39 mouse cellular contexts compared by ENCODE assay signal in the genomic region with DNA sequence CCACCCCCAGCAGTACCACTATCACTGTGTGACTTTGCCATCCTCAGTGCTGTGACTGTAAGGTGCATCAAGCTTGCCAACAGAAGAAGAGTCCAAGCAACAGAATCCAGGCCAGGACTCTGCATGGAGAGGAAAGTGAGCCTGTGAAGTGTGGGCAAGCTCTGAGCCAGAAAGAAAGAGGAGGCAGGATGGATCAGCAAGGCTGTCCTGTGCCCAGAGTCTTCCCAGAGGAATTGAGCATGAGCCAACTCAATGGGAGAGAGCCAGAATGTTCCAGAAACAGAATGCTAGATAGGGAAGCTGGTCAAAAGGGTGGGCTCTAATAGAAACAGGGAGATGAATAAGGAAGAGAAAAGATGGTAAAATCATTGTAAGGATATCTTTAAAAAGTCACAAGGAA. TPM values are rescaled to one million over a fixed set of nuclear protein-coding genes. Genes with fewer than 3 reads are reported as not detected.
"Had no signal": no experiment of that assay in that cellular context is flagged by ENCODE, and none has a peak within 500 bp of the region (broad histone marks: within the 10 kb centered on the region; RNA-seq: fewer than 3 reads in every experiment).

No protein-coding gene starts in this region.

- ATAC-seq: hindbrain, embryonic 16.5 days; intestine, embryonic 16.5 days; liver, postnatal 0 days had no signal

- DNase-seq: gastrocnemius, adult 2 months; gastrocnemius, postnatal 10 days; gastrocnemius, postnatal 25 days; heart, postnatal 10 days; heart, postnatal 4 days; kidney, adult 11 months; kidney, adult 2 months; kidney, adult 9 months; kidney, postnatal 10 days; kidney, postnatal 25 days; kidney, postnatal 4 days; liver; liver, embryonic 13.5 days; liver, postnatal 0 days had no signal

RNA-seq across cellular contexts. Expression of a gene that starts 19.9 kb away (rescaled TPM):
- total RNA-seq: gastrocnemius, adult 2 months; gastrocnemius, postnatal 10 days; gastrocnemius, postnatal 25 days; gastrocnemius, postnatal 4 days; granulocyte monocyte progenitor cell, adult 5-6 weeks; heart, adult 8-10 months; heart, postnatal 10 days; heart, postnatal 25 days; heart, postnatal 4 days; layer of hippocampus, adult 2 months; layer of hippocampus, postnatal 10 days; layer of hippocampus, postnatal 25 days; left cerebral cortex, adult 2 months; left cerebral cortex, postnatal 25 days had no signal
- polyA plus RNA-seq: heart, embryonic 10.5 days; heart, embryonic 12.5 days; heart, embryonic 14.5 days; heart, embryonic 16.5 days; hindbrain, embryonic 10.5 days; hindbrain, embryonic 12.5 days; hindbrain, embryonic 14.5 days; hindbrain, embryonic 16.5 days; intestine, embryonic 14.5 days; intestine, embryonic 16.5 days; kidney, adult 2 months; kidney, embryonic 16.5 days; limb, embryonic 10.5 days; limb, embryonic 12.5 days; limb, embryonic 14.5 days; liver, embryonic 11.5 days; liver, embryonic 13.5 days; liver, embryonic 15.5 days; liver, postnatal 0 days had no signal
